Mouse (Mus musculus): ENCODE results near the gene Gsn. TPM values are rescaled to one million over a fixed set of nuclear protein-coding genes. Genes with fewer than 3 reads are reported as not detected.
A peak's percentile ranks its signal among the peaks of the same experiment; 100 is the strongest.

Gsn gene
- polyA plus RNA-seq, 1 experiment from 2014 or later = 397 TPM

- WGBS = 75% methylated on average over 3 of the region's 3 CpGs
- Histone ChIP-seq H3K9me3 (ENCODE audit: control insufficient read depth, low read length) (no peaks in the 10 kb centered on the region), H3K36me3 (ENCODE audit: control insufficient read depth, insufficient read depth, low read length) (no peaks in the 10 kb centered on the region), H3K27me3 (replicated peaks; ENCODE audit: control insufficient read depth, insufficient read depth, low read length) (0 out of 2 replicates have a peak, but pooled peaks cover 4% of the 10 kb centered on the region), H3K4me3 (ENCODE audit: low read depth, low read length) (no peak overlapping the region), H3K4me1 (ENCODE audit: control insufficient read depth, insufficient read depth, low read length) (peaks cover 53% of the 10 kb centered on the region), H3K4me2 (ENCODE audit: low read depth, low read length) (no peak overlapping the region), H3K9ac (ENCODE audit: low read depth, low read length) (no peak overlapping the region), H3K27ac (replicated peaks; ENCODE audit: low read depth, low read length) (no peak overlapping the region)
- ATAC-seq (ENCODE audit: low read depth) = no peak
- DNase-seq (ENCODE audit: low spot score) = no peak
Observed at GRCm38 (mm10) chr2:35277686-35278085, 21.5 kb downstream of the Gsn start.

DNA sequence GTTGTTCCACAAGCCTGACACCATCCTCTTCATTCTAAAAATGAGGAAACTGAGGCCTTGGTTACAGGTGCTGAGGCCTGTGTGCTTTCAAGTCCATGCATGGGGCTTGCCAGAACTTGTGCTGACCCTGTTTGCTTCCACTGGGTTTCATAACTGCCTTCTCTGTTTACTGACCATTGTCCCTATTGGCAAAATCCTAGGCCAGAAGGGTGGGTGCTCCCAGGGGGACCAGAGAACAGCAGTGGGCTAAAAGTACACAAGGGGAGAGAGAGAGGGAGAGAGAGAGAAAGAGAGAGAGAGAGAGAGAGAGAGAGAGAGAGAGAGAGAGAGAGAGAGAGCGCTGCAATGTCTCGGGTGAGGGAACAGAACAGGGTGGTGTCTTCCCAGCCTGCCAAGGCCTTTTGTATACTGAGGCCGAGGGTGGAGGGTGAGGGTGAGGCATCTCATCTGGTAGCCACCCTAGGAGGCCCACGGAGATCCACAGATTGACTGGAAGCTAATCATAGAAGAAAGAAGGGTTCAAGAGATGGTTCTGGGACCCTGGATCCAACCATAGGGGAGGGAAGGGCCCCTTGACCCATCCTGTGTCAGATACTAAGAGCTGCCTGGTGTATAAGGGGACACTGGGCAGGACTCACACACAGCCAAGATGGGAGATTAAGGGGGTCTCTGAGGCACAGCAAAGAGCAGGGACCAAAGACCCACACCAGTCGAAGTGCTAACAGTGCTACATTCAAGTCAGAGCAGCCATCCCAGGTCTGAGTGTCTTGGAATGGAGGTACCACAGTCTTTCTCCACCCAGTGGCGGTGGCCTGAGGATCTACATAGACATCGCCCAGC, 22.4 kb downstream of the Gsn start:
- no peak overlapping the region for H3K4me2 ChIP-seq (ENCODE audit: low read depth, low read length)
- no peak overlapping the region for H3K27ac ChIP-seq (replicated peaks; ENCODE audit: low read depth, low read length)
- no peak overlapping the region for H3K9ac ChIP-seq (ENCODE audit: low read depth, low read length)
- WGBS = 77% methylated on average over 7 of the region's 7 CpGs
- no peaks in the 10 kb centered on the region for H3K9me3 ChIP-seq (ENCODE audit: control insufficient read depth, low read length)
- H3K4me1 ChIP-seq (ENCODE audit: control insufficient read depth, insufficient read depth, low read length) = peaks cover 45% of the 10 kb centered on the region
- H3K27me3 ChIP-seq (replicated peaks; ENCODE audit: control insufficient read depth, insufficient read depth, low read length) = 0 out of 2 replicates have a peak, but pooled peaks cover 4% of the 10 kb centered on the region
- DNase-seq (ENCODE audit: low spot score) (no peak), ATAC-seq (ENCODE audit: low read depth) (no peak)
- H3K36me3 ChIP-seq (ENCODE audit: control insufficient read depth, insufficient read depth, low read length) = no peaks in the 10 kb centered on the region
- H3K4me3 ChIP-seq (ENCODE audit: low read depth, low read length) = no peak overlapping the region

DNA sequence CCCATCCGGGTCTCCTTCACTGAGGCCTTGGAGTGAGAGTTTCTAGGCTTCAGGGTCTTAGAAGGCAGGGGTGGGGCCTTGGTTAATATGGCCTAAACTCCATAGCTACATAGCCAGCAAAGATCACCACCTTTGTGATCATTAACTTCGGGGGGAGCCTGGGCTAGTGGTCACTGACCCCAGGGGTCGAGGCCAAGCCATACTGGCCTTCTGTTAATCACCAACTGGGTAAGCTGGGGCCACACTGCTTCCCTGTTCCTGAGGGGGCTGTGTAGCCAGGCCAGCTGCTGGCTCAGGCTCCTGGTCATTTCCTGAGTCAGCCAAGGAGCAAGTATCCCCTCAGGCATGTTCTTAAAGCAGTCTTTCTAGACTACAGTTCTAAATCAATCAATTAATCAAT, 23.8 kb downstream of the Gsn start:
- Histone ChIP-seq H3K4me2 (ENCODE audit: low read depth, low read length) (no peak overlapping the region), H3K27me3 (replicated peaks; ENCODE audit: control insufficient read depth, insufficient read depth, low read length) (0 out of 2 replicates have a peak, but pooled peaks cover 4% of the 10 kb centered on the region), H3K9me3 (ENCODE audit: control insufficient read depth, low read length) (no peaks in the 10 kb centered on the region), H3K27ac (replicated peaks; ENCODE audit: low read depth, low read length) (no peak overlapping the region), H3K9ac (ENCODE audit: low read depth, low read length) (no peak overlapping the region), H3K4me1 (ENCODE audit: control insufficient read depth, insufficient read depth, low read length) (peaks cover 31% of the 10 kb centered on the region), H3K36me3 (ENCODE audit: control insufficient read depth, insufficient read depth, low read length) (peaks cover 9% of the 10 kb centered on the region), H3K4me3 (ENCODE audit: low read depth, low read length) (no peak overlapping the region)
- WGBS = 59% methylated on average over 3 of the region's 3 CpGs
- ATAC-seq (ENCODE audit: low read depth) = no peak
- DNase-seq (ENCODE audit: low spot score) = no peak

- Histone ChIP-seq H3K36me3 (ENCODE audit: control insufficient read depth, insufficient read depth, low read length) (peaks cover 26% of the 10 kb centered on the region), H3K4me2 (ENCODE audit: low read depth, low read length) (peak overlapping the region; percentile 70), H3K27me3 (replicated peaks; ENCODE audit: control insufficient read depth, insufficient read depth, low read length) (0 out of 2 replicates have a peak, but pooled peaks cover 4% of the 10 kb centered on the region), H3K4me1 (ENCODE audit: control insufficient read depth, insufficient read depth, low read length) (peaks cover 20% of the 10 kb centered on the region), H3K9me3 (ENCODE audit: control insufficient read depth, low read length) (no peaks in the 10 kb centered on the region), H3K9ac (ENCODE audit: low read depth, low read length) (peak overlapping the region; percentile 61), H3K4me3 (ENCODE audit: low read depth, low read length) (peak overlapping the region; percentile 43), H3K27ac (replicated peaks; ENCODE audit: low read depth, low read length) (no peak overlapping the region)
- 2% methylated on average over 25 of the region's 32 CpGs for WGBS
- DNase-seq (ENCODE audit: low spot score) (peak; percentile 42), ATAC-seq (ENCODE audit: low read depth) (peak; percentile 66)
Observed at GRCm38 (mm10) chr2:35282214-35282613, 26.0 kb downstream of the Gsn start.

DNA sequence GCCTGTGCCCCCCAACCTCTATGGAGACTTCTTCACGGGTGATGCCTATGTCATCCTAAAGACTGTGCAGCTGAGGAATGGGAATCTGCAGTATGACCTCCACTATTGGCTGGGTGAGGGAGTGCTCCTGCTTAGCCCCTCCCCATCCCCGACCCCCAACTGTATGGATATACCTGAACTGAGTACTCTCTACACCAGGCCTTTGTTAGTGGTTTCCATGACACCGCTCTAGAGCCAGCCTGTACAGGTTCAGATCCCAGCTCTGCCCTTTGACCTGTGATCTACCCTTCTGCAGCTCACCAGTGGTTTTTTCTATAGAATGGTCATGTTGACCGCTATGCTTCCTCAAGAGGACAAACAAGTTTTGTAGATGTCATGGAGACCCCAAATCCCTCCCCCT, 27.8 kb downstream of the Gsn start:
- peaks cover 26% of the 10 kb centered on the region for H3K36me3 ChIP-seq (ENCODE audit: control insufficient read depth, insufficient read depth, low read length)
- H3K4me1 ChIP-seq (ENCODE audit: control insufficient read depth, insufficient read depth, low read length) = peaks cover 10% of the 10 kb centered on the region; the same call in 1 of the 2 replicates
- H3K4me2 ChIP-seq (ENCODE audit: low read depth, low read length) = no peak overlapping the region
- 0 out of 2 replicates have a peak, but pooled peaks cover 4% of the 10 kb centered on the region for H3K27me3 ChIP-seq (replicated peaks; ENCODE audit: control insufficient read depth, insufficient read depth, low read length)
- 88% methylated on average over 4 of the region's 4 CpGs for WGBS
- no peak overlapping the region for H3K27ac ChIP-seq (replicated peaks; ENCODE audit: low read depth, low read length)
- ATAC-seq (ENCODE audit: low read depth) = no peak
- DNase-seq (ENCODE audit: low spot score) = no peak
- no peaks in the 10 kb centered on the region for H3K9me3 ChIP-seq (ENCODE audit: control insufficient read depth, low read length)
- H3K4me3 ChIP-seq (ENCODE audit: low read depth, low read length) = no peak overlapping the region
- no peak overlapping the region for H3K9ac ChIP-seq (ENCODE audit: low read depth, low read length)

- Histone ChIP-seq H3K36me3 (ENCODE audit: control insufficient read depth, insufficient read depth, low read length) (peaks cover 28% of the 10 kb centered on the region), H3K27ac (replicated peaks; ENCODE audit: low read depth, low read length) (no peak overlapping the region), H3K9me3 (ENCODE audit: control insufficient read depth, low read length) (no peaks in the 10 kb centered on the region), H3K27me3 (replicated peaks; ENCODE audit: control insufficient read depth, insufficient read depth, low read length) (0 out of 2 replicates have a peak, but pooled peaks cover 4% of the 10 kb centered on the region), H3K4me2 (ENCODE audit: low read depth, low read length) (no peak overlapping the region), H3K9ac (ENCODE audit: low read depth, low read length) (no peak overlapping the region), H3K4me1 (ENCODE audit: control insufficient read depth, insufficient read depth, low read length) (peaks cover 10% of the 10 kb centered on the region; the same call in 1 of the 2 replicates), H3K4me3 (ENCODE audit: low read depth, low read length) (no peak overlapping the region)
- ATAC-seq (ENCODE audit: low read depth) (no peak), DNase-seq (ENCODE audit: low spot score) (no peak)
- WGBS = 73% methylated on average over 5 of the region's 5 CpGs
Observed at GRCm38 (mm10) chr2:35285209-35285608, 29.0 kb downstream of the Gsn start.

DNA sequence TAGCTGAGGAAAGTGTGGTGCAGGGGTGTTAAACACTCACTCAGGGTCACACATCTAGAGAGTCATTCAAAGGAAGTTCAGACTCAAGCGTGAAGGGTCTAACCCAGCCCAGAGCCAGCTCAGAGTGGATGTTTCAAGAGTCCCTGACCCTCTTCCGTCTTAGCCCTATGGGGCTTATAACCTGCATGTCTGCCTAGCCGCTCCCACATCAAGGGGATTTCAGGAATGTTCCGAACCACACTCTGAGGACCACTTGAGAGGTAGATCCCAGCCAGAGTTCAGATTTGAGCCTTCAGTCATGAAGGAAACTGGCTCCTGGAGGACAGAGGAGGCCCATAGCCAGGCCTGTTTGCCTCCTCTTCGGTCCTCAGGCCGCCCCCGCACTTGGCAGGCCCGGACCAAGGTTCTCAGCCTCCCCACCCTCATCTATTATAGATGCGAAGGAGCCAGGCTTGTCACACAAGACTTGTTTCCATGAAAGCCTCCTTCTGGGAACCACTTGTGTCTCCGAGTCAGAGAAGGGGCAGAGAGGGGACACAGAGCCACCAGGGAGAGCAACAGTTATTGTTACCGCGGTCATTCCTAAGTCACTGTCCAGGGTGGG, 30.9 kb downstream of the Gsn start:
- ATAC-seq (ENCODE audit: low read depth) = no peak
- Histone ChIP-seq H3K27ac (replicated peaks; ENCODE audit: low read depth, low read length) (no peak overlapping the region), H3K9ac (ENCODE audit: low read depth, low read length) (no peak overlapping the region), H3K27me3 (replicated peaks; ENCODE audit: control insufficient read depth, insufficient read depth, low read length) (no peaks in the 10 kb centered on the region), H3K4me2 (ENCODE audit: low read depth, low read length) (no peak overlapping the region), H3K9me3 (ENCODE audit: control insufficient read depth, low read length) (no peaks in the 10 kb centered on the region), H3K36me3 (ENCODE audit: control insufficient read depth, insufficient read depth, low read length) (peaks cover 43% of the 10 kb centered on the region), H3K4me3 (ENCODE audit: low read depth, low read length) (no peak overlapping the region), H3K4me1 (ENCODE audit: control insufficient read depth, insufficient read depth, low read length) (peaks cover 6% of the 10 kb centered on the region; the same call in 1 of the 2 replicates)
- 80% methylated on average over 12 of the region's 12 CpGs for WGBS
- DNase-seq (ENCODE audit: low spot score) = no peak

GRCm38 (mm10) chr2:35288758-35289635, 32.8 kb downstream of the Gsn start:
- WGBS = 37% methylated on average over 12 of the region's 13 CpGs
- H3K27me3 ChIP-seq (replicated peaks; ENCODE audit: control insufficient read depth, insufficient read depth, low read length) = no peaks in the 10 kb centered on the region
- no peaks in the 10 kb centered on the region for H3K9me3 ChIP-seq (ENCODE audit: control insufficient read depth, low read length)
- ATAC-seq (ENCODE audit: low read depth) = no peak; the same call in 1 of the 2 replicates
- H3K36me3 ChIP-seq (ENCODE audit: control insufficient read depth, insufficient read depth, low read length) = peaks cover 60% of the 10 kb centered on the region
- no peak overlapping the region for H3K27ac ChIP-seq (replicated peaks; ENCODE audit: low read depth, low read length)
- H3K9ac ChIP-seq (ENCODE audit: low read depth, low read length) = no peak overlapping the region
- no peaks in the 10 kb centered on the region for H3K4me1 ChIP-seq (ENCODE audit: control insufficient read depth, insufficient read depth, low read length)
- DNase-seq (ENCODE audit: low spot score) = peak; percentile 55
- H3K4me2 ChIP-seq (ENCODE audit: low read depth, low read length) = no peak overlapping the region
- no peak overlapping the region for H3K4me3 ChIP-seq (ENCODE audit: low read depth, low read length)
